In the genomic region with DNA sequence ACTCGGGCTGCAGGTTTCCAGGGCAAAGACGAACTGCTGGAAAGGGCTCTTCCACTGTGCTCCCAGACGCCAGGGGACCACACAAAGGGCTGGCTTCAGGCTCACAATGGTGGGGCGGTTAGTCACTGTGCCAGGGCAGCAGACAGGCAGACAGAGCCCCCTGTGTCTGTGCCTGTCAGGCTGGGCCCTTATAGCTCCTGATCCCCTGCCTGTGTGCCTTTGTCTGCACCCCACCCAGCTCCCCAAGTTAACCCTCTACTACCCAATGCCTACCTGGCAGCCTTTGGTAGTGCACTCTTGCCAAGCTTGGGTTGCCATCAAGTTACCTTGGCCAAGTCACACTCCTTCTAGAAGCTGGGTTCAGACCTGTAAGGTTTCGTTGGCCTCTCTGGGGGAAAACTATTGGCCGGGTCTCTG, we compare ENCODE assay signal across 9 mouse cellular contexts.
DNase-seq lines count a peak whose midpoint lies in the region; ATAC-seq and TF ChIP-seq lines count a peak whose summit lies in the region.
"Had no signal": no experiment of that assay in that cellular context is flagged by ENCODE, and none has a peak within 500 bp of the region (broad histone marks: within the 10 kb centered on the region; RNA-seq: fewer than 3 reads in every experiment).

No protein-coding gene starts in this region.

- peak; percentile 16; the same call in 1 of the 2 replicates for TF ChIP-seq CTCF in hindbrain, postnatal 0 days (IDR thresholded peaks at IDR 0.05; ENCODE audit: low read depth)
- no peak for TF ChIP-seq CTCF in stomach, postnatal 0 days (IDR thresholded peaks at IDR 0.05; ENCODE audit: low read depth)

- TF ChIP-seq EP300 in stomach, postnatal 0 days (optimal IDR thresholded peaks at IDR 0.05): no peak

- H3K27ac ChIP-seq in hindbrain, embryonic 11.5 days (ENCODE audit: low read depth, low read length): 0 out of 2 replicates have a peak overlapping the region, but pooled peaks have one; percentile 20
- no peak overlapping the region for H3K27ac ChIP-seq in hindbrain, embryonic 10.5 days
- H3K27ac ChIP-seq in brown adipose tissue, adult 24 weeks (replicated peaks; ENCODE audit: low read depth, low read length): peak overlapping the region; percentile 83
- H3K27ac ChIP-seq in hindbrain, postnatal 0 days: peak overlapping the region; percentile 100
- H3K27ac ChIP-seq in stomach, postnatal 0 days (replicated peaks): peak overlapping the region; percentile 56
- H3K27ac ChIP-seq: liver, embryonic 15.5 days had no signal

- ATAC-seq in hindbrain, embryonic 11.5 days (ENCODE audit: low FRiP score): peak; percentile 63
- peak; percentile 82 for ATAC-seq in hindbrain, postnatal 0 days
- ATAC-seq in stomach, postnatal 0 days (ENCODE audit: low FRiP score, low TSS enrichment): no peak

- peaks cover 90% of the 10 kb centered on the region for H3K27me3 ChIP-seq in hindbrain, embryonic 11.5 days (ENCODE audit: control insufficient read depth, insufficient read depth, low read length)
- peaks cover 100% of the 10 kb centered on the region for H3K27me3 ChIP-seq in hindbrain, embryonic 10.5 days (ENCODE audit: insufficient read depth, poor library complexity, severe bottlenecking)
- H3K27me3 ChIP-seq in hindbrain, postnatal 0 days (ENCODE audit: insufficient read depth, low read length): no peaks in the 10 kb centered on the region
- no peaks in the 10 kb centered on the region for H3K27me3 ChIP-seq in stomach, postnatal 0 days (ENCODE audit: control insufficient read depth, insufficient read depth, low read length)

- H3K4me3 ChIP-seq in hindbrain, embryonic 11.5 days (ENCODE audit: low read depth, low read length): no peak overlapping the region
- no peak overlapping the region for H3K4me3 ChIP-seq in hindbrain, embryonic 10.5 days
- H3K4me3 ChIP-seq in brown adipose tissue, adult 24 weeks (ENCODE audit: insufficient read depth, low read depth, low read length): peak overlapping the region; percentile 11
- peak overlapping the region; percentile 3; the same call in 1 of the 2 replicates for H3K4me3 ChIP-seq in hindbrain, postnatal 0 days (ENCODE audit: low read length)
- H3K4me3 ChIP-seq in stomach, postnatal 0 days (ENCODE audit: low read depth, low read length): no peak overlapping the region
- H3K4me3 ChIP-seq: liver, embryonic 15.5 days had no signal

- 35% methylated on average over 6 of the region's 6 CpGs for WGBS in hindbrain, embryonic 11.5 days
- 34% methylated on average over 6 of the region's 6 CpGs for WGBS in hindbrain, embryonic 10.5 days
- WGBS in hindbrain, postnatal 0 days: 24% methylated on average over 6 of the region's 6 CpGs
- WGBS in stomach, postnatal 0 days: 58% methylated on average over 6 of the region's 6 CpGs

- no peak for DNase-seq in hindbrain, embryonic 11.5 days (ENCODE audit: low spot score)
- no peak for DNase-seq in hindbrain, embryonic 10.5 days (ENCODE audit: low spot score)
- DNase-seq in 3134 (ENCODE audit: extremely low read depth, insufficient read length, low spot score): peak; percentile 68
- DNase-seq in hindbrain, postnatal 0 days (ENCODE audit: low spot score): peak; percentile 85
- no peak for DNase-seq in stomach, postnatal 0 days (ENCODE audit: low spot score)
- no peak for DNase-seq in gastrocnemius, adult 18-20 months (ENCODE audit: low spot score)
- no peak for DNase-seq in thymus, postnatal 14 days

- H3K4me1 ChIP-seq in hindbrain, embryonic 11.5 days (replicated peaks; ENCODE audit: control insufficient read depth, insufficient read depth, low read length): peaks cover 5% of the 10 kb centered on the region
- H3K4me1 ChIP-seq in hindbrain, embryonic 10.5 days (replicated peaks): peaks cover 19% of the 10 kb centered on the region
- peaks cover 42% of the 10 kb centered on the region for H3K4me1 ChIP-seq in brown adipose tissue, adult 24 weeks (ENCODE audit: control insufficient read depth, insufficient read depth, insufficient read length, low read length)
- H3K4me1 ChIP-seq in hindbrain, postnatal 0 days (ENCODE audit: insufficient read depth, low read length): peaks cover 65% of the 10 kb centered on the region
- peaks cover 6% of the 10 kb centered on the region; the same call in 1 of the 2 replicates for H3K4me1 ChIP-seq in stomach, postnatal 0 days (replicated peaks; ENCODE audit: control insufficient read depth, insufficient read depth)
- H3K4me1 ChIP-seq: liver, embryonic 15.5 days had no signal

- no peak overlapping the region for H3K9ac ChIP-seq in hindbrain, embryonic 11.5 days (ENCODE audit: low read depth, low read length)
- H3K9ac ChIP-seq in hindbrain, postnatal 0 days (replicated peaks; ENCODE audit: low read length): peak overlapping the region; percentile 41
- H3K9ac ChIP-seq in stomach, postnatal 0 days (ENCODE audit: low read length): peak overlapping the region; percentile 23; the same call in 1 of the 2 replicates
- H3K9ac ChIP-seq: liver, embryonic 15.5 days had no signal

- no peaks in the 10 kb centered on the region for H3K9me3 ChIP-seq in hindbrain, embryonic 11.5 days (ENCODE audit: control insufficient read depth, low read length)
- H3K9me3 ChIP-seq in hindbrain, embryonic 10.5 days: no peaks in the 10 kb centered on the region
- no peaks in the 10 kb centered on the region for H3K9me3 ChIP-seq in hindbrain, postnatal 0 days (ENCODE audit: low read length)
- no peaks in the 10 kb centered on the region for H3K9me3 ChIP-seq in stomach, postnatal 0 days (ENCODE audit: control insufficient read depth, low read length)
- H3K9me3 ChIP-seq: liver, embryonic 15.5 days had no signal

- H3K36me3 ChIP-seq in hindbrain, embryonic 11.5 days (ENCODE audit: control insufficient read depth, insufficient read depth, low read length): no peaks in the 10 kb centered on the region
- no peaks in the 10 kb centered on the region for H3K36me3 ChIP-seq in hindbrain, embryonic 10.5 days
- no peaks in the 10 kb centered on the region for H3K36me3 ChIP-seq in hindbrain, postnatal 0 days (ENCODE audit: insufficient read depth, low read length)
- peaks cover 2% of the 10 kb centered on the region; the same call in 1 of the 2 replicates for H3K36me3 ChIP-seq in stomach, postnatal 0 days (ENCODE audit: control insufficient read depth, insufficient read depth, low read length)
- H3K36me3 ChIP-seq: liver, embryonic 15.5 days had no signal

- H3K4me2 ChIP-seq in hindbrain, embryonic 11.5 days (replicated peaks; ENCODE audit: low read depth, low read length): no peak overlapping the region
- H3K4me2 ChIP-seq in hindbrain, postnatal 0 days (ENCODE audit: low read depth, low read length): peak overlapping the region; percentile 75
- peak overlapping the region; percentile 88 for H3K4me2 ChIP-seq in stomach, postnatal 0 days (replicated peaks; ENCODE audit: low read depth)
- H3K4me2 ChIP-seq: liver, embryonic 15.5 days had no signal

Comparison
In these comparisons a context has a peak if more than half of its experiments do, and no peak if none do; other contexts are left out.
1. DNase-seq: peak in 3134 (single experiment) and hindbrain, postnatal 0 days (single experiment); none in hindbrain, embryonic 11.5 days (single experiment), hindbrain, embryonic 10.5 days (single experiment), stomach, postnatal 0 days (single experiment), gastrocnemius, adult 18-20 months (single experiment) and thymus, postnatal 14 days (single experiment).
2. H3K4me3 ChIP-seq: peak in brown adipose tissue, adult 24 weeks (single experiment) and hindbrain, postnatal 0 days (single experiment); none in hindbrain, embryonic 11.5 days (single experiment), hindbrain, embryonic 10.5 days (single experiment) and stomach, postnatal 0 days (single experiment).